Mouse (Mus musculus) MN1 (cell line): Measurements from ENCODE around the gene Ddah1.

Experiments used
- DNase-seq: peaks from one replicate; pipeline ENCODE4 v3.0.0-alpha.2; 2016; ENCODE audit warnings: low spot score

The Ddah1 gene

DNA sequence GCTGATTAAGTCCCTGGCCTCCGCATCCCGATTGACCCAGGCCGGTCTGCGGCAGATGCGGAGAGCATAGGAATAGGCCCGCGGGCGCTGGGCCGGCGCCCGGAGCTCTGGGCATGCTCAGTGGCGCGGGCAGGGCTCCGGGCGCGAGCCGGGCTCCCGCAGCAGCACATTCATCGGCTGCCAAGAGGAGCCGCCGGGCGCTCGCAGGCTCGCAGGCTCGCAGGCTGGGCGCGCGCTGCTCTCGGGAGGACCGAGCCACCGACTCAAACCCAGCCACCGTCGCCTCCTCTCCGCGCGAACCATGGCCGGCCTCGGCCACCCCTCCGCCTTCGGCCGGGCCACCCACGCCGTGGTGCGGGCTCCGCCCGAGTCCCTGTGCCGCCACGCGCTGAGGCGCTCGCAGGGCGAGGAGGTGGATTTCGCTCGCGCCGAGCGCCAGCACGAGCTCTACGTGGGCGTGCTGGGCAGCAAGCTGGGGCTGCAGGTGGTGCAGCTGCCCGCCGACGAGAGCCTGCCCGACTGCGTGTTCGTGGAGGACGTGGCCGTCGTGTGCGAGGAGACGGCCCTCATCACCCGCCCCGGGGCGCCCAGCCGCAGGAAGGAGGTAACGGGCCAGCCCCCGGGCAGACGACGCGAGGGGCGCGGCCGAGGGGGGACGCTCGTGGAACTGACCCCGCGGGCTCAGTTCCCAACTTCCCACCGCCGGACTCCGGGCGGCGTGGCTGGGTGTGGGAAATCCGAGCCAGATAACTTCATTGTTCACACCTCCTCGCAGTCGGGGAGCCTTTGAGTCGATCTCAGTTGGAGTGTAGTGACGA lies at the start of gene Ddah1:
Gene Ddah1, plus strand, starts transcription at position 115 of the 818 bp plus-strand sequence.
- DNase-seq = peak; percentile 79

DNA sequence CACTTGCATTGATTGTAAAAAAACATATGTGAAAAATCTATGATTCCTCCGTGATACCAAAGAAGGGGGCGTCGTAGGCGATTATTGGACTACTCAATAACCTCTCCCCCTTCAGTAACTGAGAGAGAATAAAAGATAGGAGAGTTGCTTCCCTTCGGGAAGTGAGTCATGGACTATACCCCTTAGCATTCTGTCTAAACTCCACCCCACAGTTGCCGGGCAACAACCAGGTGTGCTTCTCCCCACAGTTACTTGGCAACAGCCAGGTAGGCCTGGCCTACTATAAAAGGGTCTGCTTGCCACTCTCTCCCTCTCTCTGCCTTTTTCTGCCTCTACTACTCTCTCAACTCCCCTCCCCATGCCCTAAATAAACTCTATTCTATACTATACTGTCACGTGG lies 42.6 kb upstream of the Ddah1 start:
- no peak for DNase-seq

- no peak for DNase-seq
Observed at GRCm38 (mm10) chr3:145719660-145720059, 38.8 kb upstream of the Ddah1 start.

DNA sequence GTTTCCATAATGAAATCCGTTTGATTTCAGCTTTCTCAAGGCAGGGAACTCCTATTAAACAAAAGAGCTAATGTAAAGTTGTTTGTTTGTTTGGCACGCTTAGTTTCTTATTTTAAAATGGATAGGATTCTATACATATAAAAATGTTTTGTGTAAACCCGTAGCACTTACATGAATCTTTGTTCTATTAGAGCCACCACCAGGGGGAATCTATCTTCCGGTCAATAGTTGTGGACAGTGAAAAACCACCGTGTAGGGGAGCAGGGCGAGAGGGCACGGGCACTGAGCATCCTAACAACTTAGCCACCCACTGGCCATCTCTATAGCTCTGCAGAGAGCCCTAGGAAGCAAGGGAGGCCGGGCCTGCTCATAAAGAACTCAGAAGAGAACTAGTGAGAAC lies 33.4 kb upstream of the Ddah1 start:
- no peak for DNase-seq

DNA sequence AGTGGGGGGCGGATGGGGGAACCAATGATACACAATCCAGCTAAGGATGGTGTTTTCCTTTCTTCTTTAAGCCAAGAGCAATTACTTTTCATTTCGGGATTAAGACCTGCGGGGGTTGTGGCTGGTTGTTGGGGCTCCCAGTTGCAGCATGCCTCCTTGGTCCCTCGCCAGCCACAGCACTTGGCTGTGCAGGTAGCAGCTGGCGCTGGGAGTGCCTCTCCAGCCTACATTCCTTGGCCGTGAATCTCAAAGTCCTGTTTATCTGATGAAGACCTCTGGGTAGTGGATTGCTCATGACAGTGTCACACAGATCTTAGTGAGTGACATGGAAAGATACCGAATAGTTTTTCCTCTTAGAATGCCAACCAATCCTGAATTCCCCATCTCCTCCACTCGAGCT lies 30.1 kb upstream of the Ddah1 start:
- DNase-seq = no peak

GRCm38 (mm10) chr3:145729531-145729930 lies 28.9 kb upstream of the Ddah1 start:
- peak; percentile 63 for DNase-seq

DNA sequence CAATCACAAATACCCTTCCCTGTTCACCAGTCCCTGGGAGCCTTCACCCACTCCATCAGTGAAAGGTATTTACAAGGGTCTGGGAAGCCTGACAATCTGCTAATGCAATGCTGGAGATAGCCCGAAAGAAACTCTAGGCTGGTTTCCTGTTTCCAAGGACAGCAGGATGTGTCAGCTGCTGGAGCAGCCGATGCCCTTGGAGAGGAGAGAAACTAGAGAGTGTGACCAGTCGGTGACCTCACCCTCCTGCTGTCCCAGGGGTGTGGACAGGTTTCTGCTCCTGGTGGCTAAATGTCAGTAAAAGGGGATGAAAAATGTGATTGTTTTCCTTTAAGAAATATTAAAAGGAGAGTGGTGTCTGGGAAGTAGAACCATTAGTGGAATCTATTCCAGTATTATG lies 28.4 kb upstream of the Ddah1 start:
- peak; percentile 63 for DNase-seq

DNA sequence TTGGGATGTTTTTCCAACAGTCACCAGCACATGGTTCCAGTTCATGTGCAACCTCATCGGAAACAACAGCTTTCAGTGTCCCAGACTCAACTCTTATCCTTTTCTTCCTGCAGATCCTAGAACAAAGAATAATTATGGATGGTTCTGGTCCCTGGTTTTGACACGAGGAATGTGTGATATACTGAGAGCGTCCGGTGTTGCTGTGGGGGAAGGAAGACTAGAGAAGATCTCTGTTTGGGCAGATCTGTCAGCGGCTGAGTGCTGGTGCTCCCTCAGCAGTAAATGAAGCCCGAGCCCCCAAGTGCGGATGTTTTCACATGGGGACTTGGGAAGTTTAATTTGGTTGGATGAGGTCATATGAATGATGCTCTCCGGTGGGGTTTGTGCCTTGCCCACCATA lies 23.6 kb upstream of the Ddah1 start:
- DNase-seq = no peak

DNA sequence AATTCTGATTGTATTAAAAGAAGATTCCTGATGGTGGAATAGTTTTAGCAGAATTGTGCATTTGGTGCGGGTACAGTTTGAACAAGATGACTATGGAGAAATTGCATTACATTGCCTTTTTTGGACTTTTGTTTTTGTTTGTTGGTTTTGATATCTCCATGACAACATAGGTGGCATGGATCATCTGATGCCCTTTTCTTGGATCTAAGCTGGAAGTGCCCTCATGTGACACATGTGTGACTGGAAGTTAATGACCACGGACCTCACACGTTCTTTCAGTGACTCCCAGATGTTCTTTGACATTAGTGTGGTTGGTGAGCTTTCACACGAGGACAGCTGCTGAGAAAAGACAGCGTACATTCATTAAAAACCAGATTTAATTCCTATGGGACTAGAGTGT lies 21.9 kb upstream of the Ddah1 start:
- no peak for DNase-seq

DNA sequence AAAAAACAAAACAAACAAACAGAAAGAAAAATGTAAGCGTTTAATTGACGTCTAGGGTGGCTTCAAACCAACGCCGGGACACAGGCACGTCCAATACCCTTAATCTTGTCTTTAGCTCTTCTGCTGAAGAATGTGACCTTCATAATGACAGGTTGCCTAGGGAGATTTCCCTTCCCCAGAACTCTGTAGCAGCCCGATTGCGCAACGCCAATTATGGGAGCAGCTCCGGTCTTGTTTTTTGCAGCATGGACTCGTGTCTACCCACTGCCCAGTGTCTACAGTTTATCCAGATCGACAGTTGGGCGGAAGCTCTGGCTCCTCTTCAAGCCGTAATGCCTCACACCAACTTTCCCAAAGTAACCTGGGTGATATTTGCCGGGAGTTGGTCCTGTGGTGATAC lies 19.8 kb upstream of the Ddah1 start:
- no peak for DNase-seq

GRCm38 (mm10) chr3:145739904-145740303 lies 18.6 kb upstream of the Ddah1 start:
- DNase-seq = no peak

- DNase-seq = peak; percentile 20
Observed at GRCm38 (mm10) chr3:145743050-145743449, 15.4 kb upstream of the Ddah1 start.

- peak; percentile 27 for DNase-seq
Observed at GRCm38 (mm10) chr3:145743476-145744027, 14.9 kb upstream of the Ddah1 start.

DNA sequence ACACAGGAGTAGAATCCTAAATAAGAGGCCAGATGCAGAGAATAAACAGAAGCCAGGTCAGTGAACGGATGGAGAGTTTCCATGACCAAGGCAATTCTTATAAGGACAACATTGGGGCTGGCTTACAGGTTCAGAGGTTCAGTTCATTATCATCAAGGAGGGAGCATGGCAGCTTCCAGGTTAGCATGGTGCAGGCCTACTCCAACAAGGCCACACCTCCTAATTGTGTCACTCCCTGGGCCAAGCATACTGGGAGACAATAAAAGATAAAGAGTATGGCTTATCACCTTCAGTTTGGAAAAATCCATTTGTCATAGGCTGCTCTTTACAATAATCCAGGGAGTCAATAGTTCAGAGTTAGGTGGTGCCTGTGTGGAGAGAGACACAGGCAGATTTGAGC lies 9.8 kb upstream of the Ddah1 start:
- no peak for DNase-seq

GRCm38 (mm10) chr3:145756457-145756856 lies 2.0 kb upstream of the Ddah1 start:
- DNase-seq = no peak

GRCm38 (mm10) chr3:145757177-145757576 lies 1.3 kb upstream of the Ddah1 start:
- no peak for DNase-seq

DNA sequence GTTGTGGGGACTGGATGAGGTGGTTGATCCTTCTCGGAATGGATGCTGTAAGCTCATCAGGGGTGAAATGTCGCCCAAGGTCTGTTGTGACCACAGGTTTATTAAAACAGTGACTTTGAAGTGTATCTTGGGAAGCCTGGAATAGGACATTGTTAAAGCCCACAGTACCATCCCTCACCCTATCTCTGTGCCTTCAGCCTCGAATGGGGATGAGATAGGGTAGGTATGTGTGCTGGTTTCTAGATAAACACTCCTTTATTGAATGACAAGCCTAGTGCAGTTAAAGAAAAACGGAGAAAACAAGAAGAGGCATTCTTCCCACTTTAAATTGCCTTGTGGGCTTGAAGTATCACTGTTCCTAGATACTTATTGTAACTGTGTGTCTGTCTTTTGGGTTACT lies 631 bp upstream of the Ddah1 start:
- DNase-seq = no peak

DNA sequence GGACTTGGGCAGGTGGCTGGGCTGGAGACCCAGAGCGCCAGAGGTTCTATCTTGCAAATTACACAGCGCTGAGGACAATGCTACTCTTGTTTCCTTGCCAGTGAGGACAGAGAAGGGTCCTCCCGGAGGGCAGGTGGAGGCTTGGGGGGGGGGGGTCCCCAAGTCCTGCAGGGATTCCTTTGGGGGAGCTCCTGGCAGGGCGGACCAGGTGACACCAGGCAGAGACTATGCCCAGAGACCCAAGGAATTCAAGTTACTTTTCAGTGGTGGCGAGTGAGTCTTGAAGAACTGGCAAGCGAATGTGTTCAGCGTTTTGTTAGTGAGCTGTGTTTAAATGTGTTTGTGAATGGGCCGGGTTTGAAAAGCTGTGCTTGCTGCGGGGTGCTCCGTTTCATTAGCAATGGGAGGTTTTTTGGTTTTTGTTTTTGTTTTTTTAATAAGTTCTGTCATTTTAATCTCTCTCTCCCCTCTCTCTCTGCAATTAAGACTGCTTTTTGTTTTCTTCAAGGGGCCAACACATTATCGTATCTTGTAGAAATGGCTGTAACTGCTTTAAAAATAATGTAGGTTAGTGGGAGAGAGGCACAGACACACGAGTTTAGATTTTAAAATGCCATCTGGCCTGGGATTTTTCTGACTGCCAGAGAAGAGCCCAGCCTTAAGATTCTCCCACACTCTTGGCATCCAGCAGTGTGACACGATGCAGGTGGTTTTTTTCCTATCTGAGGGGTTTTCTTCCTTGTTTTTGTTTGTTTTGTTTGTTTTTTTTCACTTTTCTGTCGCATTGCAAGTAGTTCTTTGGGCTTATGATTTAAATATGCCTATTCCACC lies 1.1 kb downstream of the Ddah1 start:
- DNase-seq = no peak

- no peak for DNase-seq
Observed at GRCm38 (mm10) chr3:145760547-145760946, 2.1 kb downstream of the Ddah1 start.

DNA sequence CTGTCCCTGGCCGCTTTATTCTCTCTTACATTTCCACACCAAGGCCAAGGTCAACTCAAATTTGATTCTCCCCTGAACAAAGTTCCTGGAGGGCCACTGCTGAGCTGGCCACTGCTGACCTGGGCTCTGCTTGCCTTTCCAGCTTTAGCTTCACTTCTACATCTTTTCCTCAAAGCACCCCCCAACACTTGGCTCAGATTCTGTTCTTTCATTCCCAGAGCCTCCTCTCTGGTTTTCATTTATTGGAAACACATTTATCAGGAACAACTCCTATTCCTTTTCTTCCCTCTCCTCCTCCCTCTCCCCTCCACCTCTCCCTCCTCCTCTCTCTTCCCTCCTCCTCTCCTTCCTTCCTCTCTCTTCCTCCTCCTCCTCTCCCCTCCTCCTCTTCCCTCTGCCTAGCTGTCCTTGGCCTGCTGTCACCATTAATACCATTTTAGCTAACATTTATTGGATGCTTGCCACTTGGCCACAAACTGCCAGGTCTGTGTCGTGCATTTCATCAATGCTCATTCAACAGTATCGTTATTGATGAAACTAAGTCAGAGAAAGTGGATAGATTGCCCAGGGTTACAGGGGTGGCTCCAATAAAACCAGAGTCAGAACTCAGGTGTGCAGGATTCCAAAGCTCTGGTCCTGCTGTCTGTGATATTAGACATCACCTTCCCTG lies 3.2 kb downstream of the Ddah1 start:
- no peak for DNase-seq

DNA sequence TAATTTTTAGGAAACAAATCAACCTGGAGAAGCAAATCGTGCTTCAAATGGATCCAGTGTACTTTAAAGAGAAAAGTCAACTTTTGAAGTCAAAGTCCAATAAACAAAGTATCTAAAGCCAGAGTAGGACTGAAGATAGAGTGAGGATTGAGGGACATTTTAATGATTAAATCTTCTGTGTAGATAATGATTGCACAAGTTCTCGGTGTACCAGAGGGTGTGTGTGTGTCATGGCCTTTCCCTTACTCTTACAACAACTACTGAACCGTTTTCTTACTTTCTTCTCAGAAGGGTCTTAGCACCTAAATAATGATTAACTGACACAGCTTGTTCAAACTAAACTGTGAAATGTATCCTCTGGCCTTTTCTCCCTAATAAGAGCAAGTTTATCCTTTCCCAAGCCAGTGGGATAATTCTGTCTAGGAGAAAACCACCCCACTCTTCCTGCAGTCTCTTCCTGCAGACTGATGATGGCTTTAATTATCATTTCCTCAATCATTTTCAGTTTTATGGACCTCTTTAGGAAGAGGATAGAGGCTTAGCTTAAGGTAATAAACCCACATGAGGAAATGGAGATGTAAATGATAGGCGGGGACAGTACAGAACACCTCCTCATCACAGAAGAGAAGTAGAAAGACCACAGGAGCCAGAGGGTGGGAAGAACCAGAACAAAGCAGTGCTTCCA lies 4.6 kb downstream of the Ddah1 start:
- DNase-seq = no peak

- DNase-seq = no peak
Observed at GRCm38 (mm10) chr3:145763642-145763972, 5.1 kb downstream of the Ddah1 start.
